Mouse (Mus musculus) brain, embryonic 18.5 days (tissue): ENCODE data around the gene Grm2.
"Not testable (repeated sequence)": the region's sequence is repeated elsewhere in the genome, so short reads cannot be mapped to it uniquely, and the experiment has no call there.

ENCODE experiments used
- DNase-seq: peaks from one replicate; pipeline ENCODE4 v3.0.0-alpha.2; 2012; ENCODE audit warnings: low read depth, low spot score

The Grm2 gene

GRCm38 (mm10) chr9:106647226-106647625, 8.7 kb downstream of the Grm2 start:
- no peak for DNase-seq

DNA sequence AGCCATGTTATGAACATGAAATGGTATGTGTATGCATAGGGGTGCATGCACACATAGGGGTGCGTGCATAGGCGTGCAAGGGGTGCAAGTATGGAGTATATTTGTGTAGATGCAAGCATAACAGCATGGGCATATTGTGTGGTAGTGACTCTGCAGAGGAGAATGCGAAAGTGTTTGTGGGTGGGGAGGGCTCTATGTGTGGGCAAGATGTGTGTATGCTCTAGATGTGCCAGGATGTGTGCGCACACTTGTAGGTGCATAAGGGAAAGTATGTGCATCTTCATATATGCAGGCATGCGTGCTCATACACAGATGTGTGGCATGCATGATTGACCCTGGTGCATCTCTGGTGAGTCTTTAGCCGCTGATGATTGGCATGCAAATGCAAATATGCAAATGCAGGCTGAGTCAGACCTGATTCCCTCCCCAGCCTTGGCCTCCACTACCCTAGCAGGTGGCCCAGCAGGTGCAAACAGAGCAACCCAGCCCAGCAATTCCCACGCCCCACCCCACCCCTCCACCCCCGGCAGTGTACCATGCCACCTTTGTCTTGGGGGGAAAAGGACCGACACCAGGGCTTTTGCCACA, 10.1 kb downstream of the Grm2 start:
- DNase-seq = no peak

GRCm38 (mm10) chr9:106643787-106644186, 12.1 kb downstream of the Grm2 start:
- DNase-seq = no peak

DNA sequence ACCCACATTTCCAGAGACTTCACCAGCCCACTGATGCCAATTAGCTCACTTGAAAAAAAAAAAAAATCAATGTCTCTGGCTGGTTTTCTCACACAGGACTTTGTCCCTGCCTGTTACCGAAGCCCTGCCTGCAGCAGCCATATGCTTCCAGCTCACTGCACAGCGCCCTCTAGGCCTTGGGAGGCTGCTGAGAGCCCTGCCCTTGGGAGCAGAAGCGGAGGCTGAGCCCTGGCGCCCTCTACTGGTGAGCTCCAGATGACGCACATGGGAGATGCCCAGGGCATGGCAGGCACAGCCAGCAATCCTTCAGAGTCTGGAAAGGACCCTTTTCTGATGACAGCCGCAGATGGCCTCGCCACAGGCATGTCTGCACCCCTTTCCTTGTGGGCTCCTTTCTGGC, 12.8 kb downstream of the Grm2 start:
- DNase-seq = no peak

DNA sequence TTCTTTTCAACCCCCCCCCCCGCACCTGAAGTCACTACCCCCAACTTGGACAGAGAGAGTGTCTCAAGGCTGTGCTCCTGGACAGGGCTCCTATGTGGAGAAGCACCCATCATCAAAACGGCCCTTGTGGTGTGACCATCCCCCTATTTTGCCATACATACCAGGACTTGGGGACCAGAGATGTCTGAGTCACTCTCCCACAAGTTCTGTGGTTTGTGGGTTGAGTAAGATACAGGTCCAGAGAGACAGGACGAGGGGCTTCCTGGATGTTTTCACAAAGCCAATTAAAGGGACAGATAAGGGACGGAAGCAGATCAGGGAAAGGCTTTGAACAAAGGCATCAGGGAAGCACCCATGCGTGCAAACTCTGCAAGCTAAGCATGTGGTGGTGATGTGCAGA, 14.5 kb downstream of the Grm2 start:
- no peak for DNase-seq

- DNase-seq = no peak
Observed at GRCm38 (mm10) chr9:106638154-106638553, 17.7 kb downstream of the Grm2 start.

GRCm38 (mm10) chr9:106632185-106632584, 23.7 kb downstream of the Grm2 start:
- no peak for DNase-seq

- DNase-seq = not testable (repeated sequence)
Observed at GRCm38 (mm10) chr9:106627796-106628195, 28.1 kb downstream of the Grm2 start.

- no peak for DNase-seq
Observed at GRCm38 (mm10) chr9:106626282-106626681, 29.6 kb downstream of the Grm2 start, which contains the start of gene Iqcf6. Gene Iqcf6, plus strand, starts transcription at chr9:106626582.

DNA sequence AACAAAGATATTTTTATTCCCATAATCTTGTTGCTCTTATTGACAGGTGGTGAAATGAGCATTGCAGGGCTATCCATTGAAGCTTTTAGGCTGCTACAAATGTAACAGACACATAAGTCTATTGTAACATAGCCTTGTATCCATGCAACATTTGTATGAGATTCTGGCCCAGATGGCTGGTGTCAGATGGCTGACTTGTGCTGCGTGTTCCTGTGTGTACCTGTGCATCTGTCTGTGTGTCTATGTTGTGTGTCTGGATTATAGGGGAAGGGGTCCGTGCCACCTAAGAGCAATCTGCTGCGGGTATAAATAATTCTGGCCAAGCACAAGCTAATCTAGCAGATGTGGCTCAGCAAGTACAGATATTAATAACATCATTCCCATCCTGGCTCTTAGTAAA, 38.4 kb downstream of the Grm2 start:
- DNase-seq = no peak

GRCm38 (mm10) chr9:106616306-106616705, 39.6 kb downstream of the Grm2 start:
- DNase-seq = no peak

DNA sequence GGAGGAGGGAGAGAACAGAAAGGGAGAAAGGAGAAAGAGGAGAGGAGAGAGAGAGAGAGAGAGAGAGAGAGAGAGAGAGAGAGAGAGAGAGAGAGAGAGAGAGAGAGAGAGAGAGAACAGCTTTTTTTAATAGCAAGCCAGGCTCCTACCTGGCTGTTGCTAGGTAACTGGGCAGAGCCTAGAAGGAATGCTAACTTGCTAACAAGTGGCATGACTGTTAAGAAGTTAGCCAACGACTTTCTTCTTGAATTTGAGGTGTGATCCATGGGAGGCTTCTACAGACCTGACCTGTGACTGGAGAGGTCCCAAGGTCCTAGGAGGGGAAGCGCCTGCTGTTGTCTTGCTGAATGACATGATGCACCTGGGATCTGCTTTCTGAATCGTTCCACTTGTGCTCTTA, 41.3 kb downstream of the Grm2 start:
- no peak for DNase-seq

DNA sequence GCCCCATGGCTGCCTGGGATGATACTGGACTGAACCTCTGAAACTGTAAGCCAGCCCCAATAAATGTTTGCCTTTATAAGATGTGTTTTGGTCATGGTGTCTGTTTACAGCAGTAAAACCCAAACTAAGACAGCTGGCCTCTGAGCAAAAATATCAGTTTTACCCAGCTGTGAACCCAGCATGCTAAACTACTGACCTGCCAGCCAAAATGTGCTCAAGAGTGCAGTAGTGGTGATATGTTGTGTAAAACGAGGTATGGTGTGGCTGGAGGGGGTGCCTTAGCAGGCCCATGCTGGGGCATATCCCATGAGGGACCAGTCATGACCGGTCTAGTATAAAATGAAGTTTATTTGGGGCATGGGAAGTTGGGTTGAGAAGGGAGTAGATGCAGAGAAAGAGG, 41.9 kb downstream of the Grm2 start:
- no peak for DNase-seq

DNA sequence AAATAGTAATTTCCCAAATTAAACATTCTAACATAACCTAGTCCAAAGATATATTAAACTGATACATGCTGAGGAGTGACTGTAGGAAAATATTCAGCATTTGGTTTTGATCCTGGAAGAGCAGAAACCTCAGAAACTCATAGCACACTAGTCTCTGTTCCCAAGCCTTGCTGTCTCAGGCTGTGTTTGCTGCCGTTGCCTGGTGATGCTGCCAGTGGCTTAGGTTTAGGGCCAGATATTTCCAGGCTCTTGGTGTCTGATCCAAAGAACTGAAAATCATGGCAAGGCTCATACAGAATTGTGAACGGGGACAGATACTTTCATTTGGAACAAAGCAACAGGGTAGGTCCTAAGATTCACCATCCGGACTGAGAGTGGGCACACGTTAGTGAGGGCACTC, 45.2 kb downstream of the Grm2 start:
- DNase-seq = no peak

DNA sequence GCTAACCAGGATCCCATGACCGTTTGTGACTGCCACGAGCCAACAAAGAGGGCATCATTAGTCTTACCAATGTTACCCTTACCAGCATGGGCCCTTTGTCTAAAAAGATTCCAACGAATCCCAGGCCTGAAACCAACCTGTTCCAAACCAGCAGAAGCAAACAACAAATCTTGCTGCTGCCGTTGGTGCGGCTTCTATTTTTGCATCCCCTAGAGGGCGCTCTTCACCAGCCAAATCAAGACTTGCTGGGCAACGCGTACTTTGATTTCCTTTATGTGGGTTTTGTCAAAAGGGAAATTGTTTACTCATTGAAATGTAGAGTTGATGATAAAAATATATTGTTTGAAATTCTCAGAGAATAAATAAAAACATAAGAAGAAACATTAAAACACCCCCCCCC, 55.3 kb downstream of the Grm2 start:
- no peak for DNase-seq

GRCm38 (mm10) chr9:106598466-106598865, 57.4 kb downstream of the Grm2 start:
- DNase-seq = no peak

- no peak for DNase-seq
Observed at GRCm38 (mm10) chr9:106595836-106596235, 60.0 kb downstream of the Grm2 start.

GRCm38 (mm10) chr9:106595402-106595801, 60.5 kb downstream of the Grm2 start:
- not testable (repeated sequence) for DNase-seq
